In the genomic region with DNA sequence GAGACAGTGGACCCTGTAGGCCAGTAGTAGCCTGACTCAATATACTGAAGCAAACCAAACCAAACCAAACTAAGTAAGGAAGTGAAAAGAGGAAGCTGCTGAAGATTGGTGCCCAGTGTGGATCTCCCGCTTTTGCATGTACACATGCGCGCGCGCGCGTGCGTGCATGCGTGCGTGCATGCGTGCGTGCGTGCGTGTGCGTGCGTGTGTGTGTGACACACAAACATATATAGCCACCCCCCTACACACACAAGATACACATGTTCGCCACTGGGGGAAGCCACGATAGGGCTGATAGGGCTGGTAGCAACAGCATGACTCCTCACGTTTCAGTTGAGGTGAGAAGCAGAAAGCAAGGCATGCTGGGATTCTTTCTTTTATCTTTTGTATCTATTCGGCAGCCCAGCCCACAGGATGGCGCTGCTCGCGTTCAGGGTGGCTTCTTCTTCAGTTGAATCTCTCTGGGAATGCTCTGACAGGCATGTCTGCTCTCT, we compare ENCODE assay signal across 7 mouse cellular contexts. TPM values are rescaled to one million over a fixed set of nuclear protein-coding genes. Genes with fewer than 3 reads are reported as not detected.
DNase-seq lines count a peak whose midpoint lies in the region; ATAC-seq and TF ChIP-seq lines count a peak whose summit lies in the region.

No protein-coding gene starts in this region.

- peak overlapping the region; percentile 1; the same call in 1 of the 2 replicates for H3K4me2 ChIP-seq in heart, postnatal 0 days (ENCODE audit: low read depth, low read length)
- H3K4me2 ChIP-seq in liver, embryonic 12.5 days, result peak overlapping the region; percentile 56
- peak overlapping the region; percentile 41 for H3K4me2 ChIP-seq in neural tube, embryonic 13.5 days

- no peak for TF ChIP-seq EP300 in heart, postnatal 0 days (IDR thresholded peaks at IDR 0.05; ENCODE audit: low read depth)

- peak; percentile 60; the same call in 1 of the 2 replicates for ATAC-seq in heart, postnatal 0 days (ENCODE audit: insufficient read depth, low read depth)
- ATAC-seq in liver, embryonic 12.5 days, result peak; percentile 63
- no peak for ATAC-seq in neural tube, embryonic 13.5 days (ENCODE audit: low read depth)

- H3K36me3 ChIP-seq in heart, postnatal 0 days (replicated peaks; ENCODE audit: control insufficient read depth, insufficient read depth, low read length), result no peaks in the 10 kb centered on the region
- no peaks in the 10 kb centered on the region for H3K36me3 ChIP-seq in liver, embryonic 12.5 days
- no peaks in the 10 kb centered on the region for H3K36me3 ChIP-seq in neural tube, embryonic 13.5 days

- H3K4me3 ChIP-seq in heart, postnatal 0 days (ENCODE audit: low read depth, low read length), result no peak overlapping the region
- H3K4me3 ChIP-seq in liver, embryonic 12.5 days, result peak overlapping the region; percentile 25
- peak overlapping the region; percentile 13 for H3K4me3 ChIP-seq in neural tube, embryonic 13.5 days

- no peaks in the 10 kb centered on the region for H3K9me3 ChIP-seq in heart, postnatal 0 days (replicated peaks; ENCODE audit: control insufficient read depth, low read length)
- no peaks in the 10 kb centered on the region for H3K9me3 ChIP-seq in liver, embryonic 12.5 days (replicated peaks)
- H3K9me3 ChIP-seq in neural tube, embryonic 13.5 days, result no peaks in the 10 kb centered on the region

- H3K9ac ChIP-seq in heart, postnatal 0 days (replicated peaks; ENCODE audit: low read depth, low read length), result no peak overlapping the region
- H3K9ac ChIP-seq in liver, embryonic 12.5 days, result no peak overlapping the region
- H3K9ac ChIP-seq in neural tube, embryonic 13.5 days, result 0 out of 2 replicates have a peak overlapping the region, but pooled peaks have one; percentile 34

- H3K27me3 ChIP-seq in heart, postnatal 0 days (ENCODE audit: control insufficient read depth, insufficient read depth, low read length), result no peaks in the 10 kb centered on the region
- H3K27me3 ChIP-seq in liver, embryonic 12.5 days (replicated peaks), result peaks cover 42% of the 10 kb centered on the region
- H3K27me3 ChIP-seq in neural tube, embryonic 13.5 days, result peaks cover 15% of the 10 kb centered on the region

- peak; percentile 71 for DNase-seq in thymus, postnatal 0 days (ENCODE audit: low spot score)
- DNase-seq in thymus, adult 18-20 months, result no peak
- peak; percentile 54 to 58 for DNase-seq in cerebellum, adult 18-20 months
- DNase-seq in heart, postnatal 0 days (ENCODE audit: low spot score), result no peak
- no peak for DNase-seq in right cerebral cortex, postnatal 25 days

- no peaks in the 10 kb centered on the region for H3K4me1 ChIP-seq in heart, postnatal 0 days (ENCODE audit: control insufficient read depth, insufficient read depth)
- H3K4me1 ChIP-seq in liver, embryonic 12.5 days, result 0 out of 2 replicates have a peak, but pooled peaks cover 4% of the 10 kb centered on the region
- H3K4me1 ChIP-seq in neural tube, embryonic 13.5 days (replicated peaks), result peaks cover 12% of the 10 kb centered on the region

- TF ChIP-seq CTCF in heart, postnatal 0 days (IDR thresholded peaks at IDR 0.05; ENCODE audit: low read depth), result peak; percentile 17; the same call in 1 of the 2 replicates

- no peak overlapping the region for H3K27ac ChIP-seq in heart, postnatal 0 days (ENCODE audit: low read depth)
- H3K27ac ChIP-seq in liver, embryonic 12.5 days, result no peak overlapping the region
- H3K27ac ChIP-seq in neural tube, embryonic 13.5 days (replicated peaks), result no peak overlapping the region

- 40% methylated on average over 23 of the region's 23 CpGs for WGBS in heart, postnatal 0 days
- WGBS in liver, embryonic 12.5 days (ENCODE audit: insufficient replicate concordance), result 19% methylated on average over 23 of the region's 23 CpGs
- WGBS in neural tube, embryonic 13.5 days, result 32% methylated on average over 23 of the region's 23 CpGs

RNA-seq across cellular contexts. Expression of a gene that starts 6.4 kb away (rescaled TPM):
- 6.3 and 6.7 TPM in 2 replicates for polyA plus RNA-seq in thymus, postnatal 0 days (2015; fragmentation: Nextera tagmentation; extraction: Ambion mirVana)
- 24.9 and 31.4 TPM in 2 replicates for total RNA-seq in heart, postnatal 0 days (2014; rRNA removed; ENCODE audit: low replicate concordance)
- 17.7 and 18.6 TPM in 2 replicates for polyA plus RNA-seq in heart, postnatal 0 days (2015; fragmentation: Nextera tagmentation; extraction: Ambion mirVana)
- 4.3 and 4.5 TPM in 2 replicates for polyA plus RNA-seq in liver, embryonic 12.5 days (2016; fragmentation: Nextera tagmentation; extraction: Ambion mirVana)
- polyA plus RNA-seq in neural tube, embryonic 13.5 days (2015; fragmentation: Nextera tagmentation; extraction: Ambion mirVana), result 137 and 153 TPM in 2 replicates

Comparison
In these comparisons a context has a peak if more than half of its experiments do, and no peak if none do; other contexts are left out.
1. DNase-seq: peak in thymus, postnatal 0 days (single experiment) and cerebellum, adult 18-20 months (2 of 2); none in thymus, adult 18-20 months (0 of 2), heart, postnatal 0 days (single experiment) and right cerebral cortex, postnatal 25 days (single experiment).
2. H3K4me2 ChIP-seq: peak in every context shown above with its lines; median percentile 56 in liver, embryonic 12.5 days; 41 in neural tube, embryonic 13.5 days; 1 in heart, postnatal 0 days.